In the genomic region with DNA sequence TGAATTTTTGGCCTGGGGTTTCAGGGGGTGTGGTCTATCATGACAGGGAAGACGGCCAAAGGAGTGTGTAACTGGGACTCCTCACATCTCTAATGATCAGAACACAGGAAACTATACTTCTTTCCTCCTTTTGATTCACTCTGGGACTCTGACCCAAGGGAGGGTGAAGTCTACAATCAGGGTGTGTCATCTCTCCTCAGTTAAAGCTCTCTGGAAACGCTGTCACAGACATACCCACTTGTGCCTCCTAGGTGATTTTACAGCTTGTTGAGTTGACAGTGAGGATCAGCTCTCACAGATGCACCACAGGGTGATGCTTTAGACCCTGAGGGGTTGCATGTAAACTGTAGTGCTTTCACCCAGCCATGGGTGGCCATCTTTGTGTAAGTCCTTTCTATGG, we compare ENCODE assay signal across 22 mouse cellular contexts.
DNase-seq lines count a peak whose midpoint lies in the region; ATAC-seq and TF ChIP-seq lines count a peak whose summit lies in the region.
"Had no signal": no experiment of that assay in that cellular context is flagged by ENCODE, and none has a peak within 500 bp of the region (broad histone marks: within the 10 kb centered on the region; RNA-seq: fewer than 3 reads in every experiment).

No protein-coding gene starts in this region.

- DNase-seq in heart, adult 11 months = peak; percentile 68
- DNase-seq in right cerebral cortex, adult 18-20 months = no peak
- DNase-seq in layer of hippocampus, postnatal 14 days (ENCODE audit: low spot score in 2 of 2) = no peak
- DNase-seq: adrenal gland, adult 2 months; adrenal gland, adult 8-10 months; adrenal gland, postnatal 10 days; adrenal gland, postnatal 14 days; adrenal gland, postnatal 25 days; adrenal gland, postnatal 36 days; B cell, adult 2 months; cerebellum, adult 11 months; cerebellum, adult 11-12 months had no signal

- TF ChIP-seq POLR2A in small intestine, adult 2 months (IDR thresholded peaks at IDR 0.05; ENCODE audit: low read depth, low read length) = no peak

- H3K4me1 ChIP-seq in heart, embryonic 11.5 days (ENCODE audit: control insufficient read depth, insufficient read depth, low read length) = 0 out of 2 replicates have a peak, but pooled peaks cover 1% of the 10 kb centered on the region
- H3K4me1 ChIP-seq in intestine, embryonic 16.5 days (ENCODE audit: control insufficient read depth, insufficient read depth, low read length) = no peaks in the 10 kb centered on the region; the same call in 1 of the 2 replicates
- H3K4me1 ChIP-seq in intestine, embryonic 15.5 days (replicated peaks) = no peaks in the 10 kb centered on the region
- H3K4me1 ChIP-seq in intestine, postnatal 0 days (replicated peaks; ENCODE audit: control insufficient read depth, insufficient read depth, low read length) = no peaks in the 10 kb centered on the region
- peaks cover 10% of the 10 kb centered on the region; the same call in 1 of the 2 replicates for H3K4me1 ChIP-seq in small intestine, adult 2 months (ENCODE audit: control insufficient read depth, insufficient read depth, insufficient read length, low read length)

- 68% methylated on average over 2 of the region's 2 CpGs for WGBS in heart, embryonic 11.5 days (ENCODE audit: insufficient replicate concordance)
- 58% methylated on average over 2 of the region's 2 CpGs for WGBS in intestine, embryonic 16.5 days
- 51% methylated on average over 2 of the region's 2 CpGs for WGBS in intestine, embryonic 15.5 days
- WGBS in intestine, postnatal 0 days = 33% methylated on average over 2 of the region's 2 CpGs
- 35% methylated on average over 2 of the region's 2 CpGs for WGBS in small intestine, adult 2 months

- no peaks in the 10 kb centered on the region for H3K9me3 ChIP-seq in heart, embryonic 11.5 days (replicated peaks; ENCODE audit: control insufficient read depth, low read length)
- no peaks in the 10 kb centered on the region for H3K9me3 ChIP-seq in intestine, embryonic 16.5 days (ENCODE audit: control insufficient read depth, low read length)
- H3K9me3 ChIP-seq in intestine, embryonic 15.5 days = no peaks in the 10 kb centered on the region
- H3K9me3 ChIP-seq in intestine, postnatal 0 days (ENCODE audit: control insufficient read depth) = no peaks in the 10 kb centered on the region

- H3K27me3 ChIP-seq in heart, embryonic 11.5 days (ENCODE audit: control insufficient read depth, insufficient read depth, low read length) = peaks cover 3% of the 10 kb centered on the region; the same call in 1 of the 2 replicates
- H3K27me3 ChIP-seq in intestine, embryonic 16.5 days (replicated peaks; ENCODE audit: control insufficient read depth, insufficient read depth, low read length) = no peaks in the 10 kb centered on the region
- H3K27me3 ChIP-seq in intestine, embryonic 15.5 days (replicated peaks) = no peaks in the 10 kb centered on the region
- H3K27me3 ChIP-seq in intestine, postnatal 0 days (replicated peaks; ENCODE audit: control insufficient read depth, insufficient read depth, low read length) = no peaks in the 10 kb centered on the region
- no peaks in the 10 kb centered on the region for H3K27me3 ChIP-seq in small intestine, adult 2 months (ENCODE audit: control insufficient read depth, insufficient read depth, low read length)
- H3K27me3 ChIP-seq: CH12.LX, Patski had no signal

- ATAC-seq in heart, embryonic 11.5 days (replicated peaks; ENCODE audit: insufficient number of reproducible peaks, low FRiP score, low TSS enrichment) = no peak
- ATAC-seq in intestine, embryonic 16.5 days = peak; percentile 73
- no peak for ATAC-seq in intestine, embryonic 15.5 days
- ATAC-seq in intestine, postnatal 0 days = peak; percentile 74; the same call in 1 of the 2 replicates
- ATAC-seq: activated CD4-positive, CD25-positive, alpha-beta regulatory T cell, adult 4 months; CD4-positive, CD25-positive, alpha-beta regulatory T cell, adult 4 months; Patski had no signal

- H3K36me3 ChIP-seq in heart, embryonic 11.5 days (ENCODE audit: control insufficient read depth, insufficient read depth, low read length) = no peaks in the 10 kb centered on the region
- H3K36me3 ChIP-seq in intestine, embryonic 16.5 days (ENCODE audit: control insufficient read depth, insufficient read depth, low read length) = no peaks in the 10 kb centered on the region
- H3K36me3 ChIP-seq in intestine, embryonic 15.5 days = no peaks in the 10 kb centered on the region
- H3K36me3 ChIP-seq in intestine, postnatal 0 days (ENCODE audit: control insufficient read depth, insufficient read depth) = no peaks in the 10 kb centered on the region
- no peaks in the 10 kb centered on the region for H3K36me3 ChIP-seq in small intestine, adult 2 months (ENCODE audit: control insufficient read depth, insufficient read depth, low read length)
- H3K36me3 ChIP-seq: G1E had no signal

- H3K27ac ChIP-seq in heart, embryonic 11.5 days (ENCODE audit: low read depth, low read length) = no peak overlapping the region
- H3K27ac ChIP-seq in intestine, embryonic 16.5 days (ENCODE audit: low read length) = no peak overlapping the region
- no peak overlapping the region for H3K27ac ChIP-seq in intestine, embryonic 15.5 days
- H3K27ac ChIP-seq in intestine, postnatal 0 days (ENCODE audit: low read depth, low read length) = no peak overlapping the region
- peak overlapping the region; percentile 54; the same call in 1 of the 2 replicates for H3K27ac ChIP-seq in small intestine, adult 2 months (ENCODE audit: insufficient read depth, low read depth, low read length)

- no peak overlapping the region for H3K4me2 ChIP-seq in heart, embryonic 11.5 days
- no peak overlapping the region for H3K4me2 ChIP-seq in intestine, embryonic 16.5 days (ENCODE audit: low read depth, low read length)
- no peak overlapping the region for H3K4me2 ChIP-seq in intestine, embryonic 15.5 days (replicated peaks)
- no peak overlapping the region for H3K4me2 ChIP-seq in intestine, postnatal 0 days (replicated peaks; ENCODE audit: low read depth)

- no peak overlapping the region for H3K4me3 ChIP-seq in heart, embryonic 11.5 days (ENCODE audit: low read depth, low read length)
- no peak overlapping the region for H3K4me3 ChIP-seq in intestine, embryonic 16.5 days (ENCODE audit: low read length)
- H3K4me3 ChIP-seq in intestine, embryonic 15.5 days (replicated peaks) = no peak overlapping the region
- no peak overlapping the region for H3K4me3 ChIP-seq in intestine, postnatal 0 days (ENCODE audit: low read depth, low read length)
- no peak overlapping the region for H3K4me3 ChIP-seq in small intestine, adult 2 months (ENCODE audit: low read depth, low read length)

- TF ChIP-seq CTCF in intestine, postnatal 0 days (IDR thresholded peaks at IDR 0.05; ENCODE audit: low read depth) = no peak
- TF ChIP-seq CTCF in small intestine, adult 2 months (IDR thresholded peaks at IDR 0.05; ENCODE audit: extremely low read depth, insufficient read length, insufficient replicate concordance, low read depth, low read length) = no peak

- no peak overlapping the region for H3K9ac ChIP-seq in heart, embryonic 11.5 days (ENCODE audit: low read depth, low read length)
- no peak overlapping the region for H3K9ac ChIP-seq in intestine, embryonic 16.5 days (ENCODE audit: low read depth, low read length)
- H3K9ac ChIP-seq in intestine, embryonic 15.5 days = no peak overlapping the region
- H3K9ac ChIP-seq in intestine, postnatal 0 days (ENCODE audit: low read depth, low read length) = no peak overlapping the region

Comparison
In these comparisons a context has a peak if more than half of its experiments do, and no peak if none do; other contexts are left out.
1. ATAC-seq: peak in intestine, embryonic 16.5 days (single experiment) and intestine, postnatal 0 days (single experiment); none in heart, embryonic 11.5 days (single experiment) and intestine, embryonic 15.5 days (single experiment).